Mouse (Mus musculus) cerebellum, adult 2 months (tissue): ENCODE measurements around the gene Igsf11.

Experiments used
- CTCF ChIP-seq: fragments of 200-500 bp; IDR thresholded peaks from 2 replicates; pipeline ENCODE4 v1.5.1; 2011; ENCODE audit warnings: low read depth, mild to moderate bottlenecking, control low read depth, low read length, moderate library complexity, borderline replicate concordance; ENCODE audit not compliant: insufficient read depth
- POLR2A ChIP-seq: fragments of 200-500 bp; IDR thresholded peaks from 2 replicates; pipeline ENCODE4 v1.6.1; 2011; ENCODE audit warnings: low read length, control low read depth, borderline replicate concordance; ENCODE audit not compliant: insufficient read depth

- TF ChIP-seq POLR2A (no peak), CTCF (no peak)
Measured at GRCm38 (mm10) chr16:38908304-38908703, 15.8 kb downstream of the Igsf11 start.
